ENCODE assay signal across 12 mouse cellular contexts in the genomic region with DNA sequence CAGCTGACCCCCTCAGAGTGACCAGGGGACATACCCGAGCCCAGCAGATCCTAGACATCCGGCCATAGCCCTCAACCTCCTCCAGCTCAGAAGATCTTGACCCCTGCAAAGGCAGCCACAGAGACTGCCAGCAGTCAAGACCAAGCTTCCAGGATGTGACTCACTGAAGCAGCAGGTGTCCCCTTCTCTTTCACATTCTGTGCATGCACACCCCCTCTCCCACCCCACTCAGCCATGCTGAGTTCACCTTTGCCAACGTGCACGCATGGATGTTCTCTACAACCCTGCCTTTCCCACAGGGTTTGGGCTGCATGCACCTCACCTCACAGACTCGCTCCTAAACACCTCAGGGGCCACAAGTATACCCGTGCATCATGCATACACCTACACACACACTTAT. TPM values are rescaled to one million over a fixed set of nuclear protein-coding genes. Genes with fewer than 3 reads are reported as not detected.
DNase-seq lines count a peak whose midpoint lies in the region; ATAC-seq and TF ChIP-seq lines count a peak whose summit lies in the region.
"Had no signal": no experiment of that assay in that cellular context is flagged by ENCODE, and none has a peak within 500 bp of the region (broad histone marks: within the 10 kb centered on the region; RNA-seq: fewer than 3 reads in every experiment).

No protein-coding gene starts in this region.

- peak overlapping the region; percentile 51 for H3K4me2 ChIP-seq in liver, embryonic 15.5 days
- no peak overlapping the region for H3K4me2 ChIP-seq in forebrain, postnatal 0 days (ENCODE audit: low read depth)
- H3K4me2 ChIP-seq in forebrain, embryonic 12.5 days: no peak overlapping the region
- H3K4me2 ChIP-seq: midbrain, embryonic 11.5 days had no signal

- no peak overlapping the region for H3K9ac ChIP-seq in liver, embryonic 15.5 days
- no peak overlapping the region for H3K9ac ChIP-seq in forebrain, postnatal 0 days
- H3K9ac ChIP-seq in forebrain, embryonic 12.5 days: no peak overlapping the region

- peak overlapping the region; percentile 32; the same call in 1 of the 2 replicates for H3K27ac ChIP-seq in heart, embryonic 10.5 days
- H3K27ac ChIP-seq in spleen, adult 2 months (ENCODE audit: insufficient read depth, low read length): peak overlapping the region; percentile 93
- H3K27ac ChIP-seq in liver, embryonic 15.5 days (replicated peaks): peak overlapping the region; percentile 86; the same call in 1 of the 2 replicates
- no peak overlapping the region for H3K27ac ChIP-seq in forebrain, postnatal 0 days (ENCODE audit: low read depth, low read length)
- no peak overlapping the region for H3K27ac ChIP-seq in forebrain, embryonic 12.5 days

- no peak for TF ChIP-seq POLR2A in spleen, adult 2 months (IDR thresholded peaks at IDR 0.05; ENCODE audit: low read depth, low read length)

- H3K36me3 ChIP-seq in heart, embryonic 10.5 days: no peaks in the 10 kb centered on the region
- H3K36me3 ChIP-seq in spleen, adult 2 months (ENCODE audit: control insufficient read depth, insufficient read depth, low read length): peaks cover 10% of the 10 kb centered on the region
- H3K36me3 ChIP-seq in liver, embryonic 15.5 days (replicated peaks): no peaks in the 10 kb centered on the region; the same call in 1 of the 2 replicates
- H3K36me3 ChIP-seq in forebrain, postnatal 0 days (ENCODE audit: insufficient read depth): no peaks in the 10 kb centered on the region
- H3K36me3 ChIP-seq in forebrain, embryonic 12.5 days (replicated peaks): no peaks in the 10 kb centered on the region

- no peak for DNase-seq in heart, embryonic 10.5 days (ENCODE audit: low spot score)
- DNase-seq in heart, postnatal 4 days: no peak
- no peak for DNase-seq in spleen, adult 2 months (ENCODE audit: low read depth in 1 of 2, low spot score in 2 of 2)
- no peak for DNase-seq in spleen, adult 12 weeks (ENCODE audit: low spot score)
- no peak for DNase-seq in forebrain, postnatal 0 days
- no peak for DNase-seq in right cerebral cortex, postnatal 25 days
- DNase-seq: cerebellum, adult 2 months had no signal

- H3K9me3 ChIP-seq in heart, embryonic 10.5 days: no peaks in the 10 kb centered on the region
- H3K9me3 ChIP-seq in liver, embryonic 15.5 days (replicated peaks): no peaks in the 10 kb centered on the region
- H3K9me3 ChIP-seq in forebrain, postnatal 0 days (ENCODE audit: low read length): no peaks in the 10 kb centered on the region
- no peaks in the 10 kb centered on the region for H3K9me3 ChIP-seq in forebrain, embryonic 12.5 days

- H3K4me3 ChIP-seq in heart, embryonic 10.5 days: peak overlapping the region; percentile 3
- peak overlapping the region; percentile 68 for H3K4me3 ChIP-seq in spleen, adult 2 months (ENCODE audit: extremely low read depth, insufficient read depth, insufficient read length)
- H3K4me3 ChIP-seq in liver, embryonic 15.5 days (replicated peaks): peak overlapping the region; percentile 24
- H3K4me3 ChIP-seq in forebrain, postnatal 0 days (ENCODE audit: low read depth, low read length): no peak overlapping the region
- no peak overlapping the region for H3K4me3 ChIP-seq in forebrain, embryonic 12.5 days (replicated peaks)

- peaks cover 41% of the 10 kb centered on the region for H3K4me1 ChIP-seq in heart, embryonic 10.5 days
- peaks cover 36% of the 10 kb centered on the region for H3K4me1 ChIP-seq in spleen, adult 2 months (ENCODE audit: control insufficient read depth, insufficient read depth, insufficient read length)
- H3K4me1 ChIP-seq in liver, embryonic 15.5 days (replicated peaks): peaks cover 71% of the 10 kb centered on the region
- no peaks in the 10 kb centered on the region for H3K4me1 ChIP-seq in forebrain, postnatal 0 days (ENCODE audit: insufficient read depth)
- peaks cover 20% of the 10 kb centered on the region for H3K4me1 ChIP-seq in forebrain, embryonic 12.5 days

- ATAC-seq in liver, embryonic 15.5 days (ENCODE audit: insufficient read depth): no peak
- no peak for ATAC-seq in forebrain, postnatal 0 days
- no peak for ATAC-seq in forebrain, embryonic 12.5 days (ENCODE audit: low FRiP score)
- ATAC-seq: forebrain, embryonic 14.5 days had no signal

- no peak for TF ChIP-seq CTCF in spleen, adult 2 months (IDR thresholded peaks at IDR 0.05; ENCODE audit: extremely low read depth, insufficient read depth, insufficient read length, insufficient replicate concordance)
- no peak for TF ChIP-seq CTCF in forebrain, postnatal 0 days (IDR thresholded peaks at IDR 0.05; ENCODE audit: low read depth)

- H3K27me3 ChIP-seq in heart, embryonic 10.5 days (ENCODE audit: insufficient read depth, poor library complexity, severe bottlenecking): peaks cover 93% of the 10 kb centered on the region
- no peaks in the 10 kb centered on the region for H3K27me3 ChIP-seq in spleen, adult 2 months (ENCODE audit: control insufficient read depth, insufficient read depth, low read length)
- peaks cover 31% of the 10 kb centered on the region for H3K27me3 ChIP-seq in liver, embryonic 15.5 days
- H3K27me3 ChIP-seq in forebrain, postnatal 0 days (ENCODE audit: insufficient read depth, low read length): peaks cover 25% of the 10 kb centered on the region; the same call in 1 of the 2 replicates
- H3K27me3 ChIP-seq in forebrain, embryonic 12.5 days: peaks cover 76% of the 10 kb centered on the region

- 77% methylated on average over 6 of the region's 6 CpGs for WGBS in heart, embryonic 10.5 days
- WGBS in spleen, adult 2 months: 9% methylated on average over 6 of the region's 6 CpGs
- 40% methylated on average over 6 of the region's 6 CpGs for WGBS in liver, embryonic 15.5 days (ENCODE audit: insufficient replicate concordance)
- 85% methylated on average over 6 of the region's 6 CpGs for WGBS in forebrain, postnatal 0 days
- 86% methylated on average over 6 of the region's 6 CpGs for whole genome bisulfite sequencing in forebrain, embryonic 12.5 days

RNA-seq across cellular contexts. Expression of a gene that starts 4.4 kb away (rescaled TPM):
- polyA plus RNA-seq in heart, embryonic 10.5 days (2016; fragmentation: Nextera tagmentation; extraction: Ambion mirVana): 3.0 and 5.7 TPM in 2 replicates
- 1 to 10 TPM; 3.3 to 4.3 TPM for total RNA-seq in heart, postnatal 4 days (2021)
- 35.8 and 45.5 TPM in 2 replicates for polyA plus RNA-seq in spleen, adult 2 months (2012; rRNA removed)
- 22.1 and 28.1 TPM in 2 replicates for polyA plus RNA-seq in liver, embryonic 15.5 days (2015; fragmentation: Nextera tagmentation; extraction: Ambion mirVana)
- total RNA-seq in forebrain, postnatal 0 days (2014; rRNA removed): 2.9 TPM in 2 replicates
- polyA plus RNA-seq in forebrain, postnatal 0 days (2015; fragmentation: Nextera tagmentation; extraction: Ambion mirVana): 2.4 and 2.7 TPM in 2 replicates
- 1.3 and 1.5 TPM in 2 replicates for polyA plus RNA-seq in forebrain, embryonic 12.5 days (2016; fragmentation: Nextera tagmentation; extraction: Ambion mirVana)

RNA-seq across cellular contexts. Expression of a gene that starts 18.0 kb away (rescaled TPM):
- 0.94 and 3.4 TPM in 2 replicates for polyA plus RNA-seq in heart, embryonic 10.5 days (2016; fragmentation: Nextera tagmentation; extraction: Ambion mirVana)
- under 1 TPM in 1 of 2 experiments, not detected in 1; 0.23 TPM for total RNA-seq in heart, postnatal 4 days (2021)
- 30.1 and 36.7 TPM in 2 replicates for polyA plus RNA-seq in spleen, adult 2 months (2012; rRNA removed)
- 0.54 and 0.84 TPM in 2 replicates for polyA plus RNA-seq in liver, embryonic 15.5 days (2015; fragmentation: Nextera tagmentation; extraction: Ambion mirVana)
- not detected in 2 replicates for total RNA-seq in forebrain, postnatal 0 days (2014; rRNA removed)
- 0.08 TPM in 1 of 2 replicates, not detected in the other for polyA plus RNA-seq in forebrain, postnatal 0 days (2015; fragmentation: Nextera tagmentation; extraction: Ambion mirVana)
- polyA plus RNA-seq in forebrain, embryonic 12.5 days (2016; fragmentation: Nextera tagmentation; extraction: Ambion mirVana): 1.3 and 1.5 TPM in 2 replicates
- total RNA-seq: layer of hippocampus, adult 18-20 months had no signal
- polyA plus RNA-seq: forebrain, embryonic 14.5 days had no signal

RNA-seq across cellular contexts. Expression of a gene that starts 21.6 kb away (rescaled TPM):
- 0.42 and 0.97 TPM in 2 replicates for polyA plus RNA-seq in heart, embryonic 10.5 days (2016; fragmentation: Nextera tagmentation; extraction: Ambion mirVana)
- total RNA-seq in heart, postnatal 4 days (2021): under 1 TPM in 1 of 2 experiments, not detected in 1; 0.20 TPM
- 0.02 and 0.23 TPM in 2 replicates for polyA plus RNA-seq in spleen, adult 2 months (2012; rRNA removed)
- polyA plus RNA-seq in liver, embryonic 15.5 days (2015; fragmentation: Nextera tagmentation; extraction: Ambion mirVana): 0.99 and 1.5 TPM in 2 replicates
- 0.08 and 0.43 TPM in 2 replicates for total RNA-seq in forebrain, postnatal 0 days (2014; rRNA removed)
- 0.05 and 0.20 TPM in 2 replicates for polyA plus RNA-seq in forebrain, postnatal 0 days (2015; fragmentation: Nextera tagmentation; extraction: Ambion mirVana)
- polyA plus RNA-seq in forebrain, embryonic 12.5 days (2016; fragmentation: Nextera tagmentation; extraction: Ambion mirVana): 0.31 and 0.37 TPM in 2 replicates
- total RNA-seq: layer of hippocampus, adult 18-20 months had no signal
- polyA plus RNA-seq: forebrain, embryonic 14.5 days had no signal

RNA-seq across cellular contexts. Expression of a gene that starts 26.2 kb away (rescaled TPM):
- 87.8 and 91.1 TPM in 2 replicates for polyA plus RNA-seq in heart, embryonic 10.5 days (2016; fragmentation: Nextera tagmentation; extraction: Ambion mirVana)
- 10 to 100 TPM; 40.2 to 42.5 TPM for total RNA-seq in heart, postnatal 4 days (2021)
- 26.8 and 27.0 TPM in 2 replicates for polyA plus RNA-seq in spleen, adult 2 months (2012; rRNA removed)
- polyA plus RNA-seq in liver, embryonic 15.5 days (2015; fragmentation: Nextera tagmentation; extraction: Ambion mirVana): 138 and 140 TPM in 2 replicates
- total RNA-seq in forebrain, postnatal 0 days (2014; rRNA removed): 24.5 and 24.9 TPM in 2 replicates
- polyA plus RNA-seq in forebrain, postnatal 0 days (2015; fragmentation: Nextera tagmentation; extraction: Ambion mirVana): 70.5 and 78.3 TPM in 2 replicates
- 63.5 and 64.9 TPM in 2 replicates for polyA plus RNA-seq in forebrain, embryonic 12.5 days (2016; fragmentation: Nextera tagmentation; extraction: Ambion mirVana)

RNA-seq across cellular contexts. Expression of a gene that starts 35.1 kb away (rescaled TPM):
- 2.6 and 12.7 TPM in 2 replicates for polyA plus RNA-seq in heart, embryonic 10.5 days (2016; fragmentation: Nextera tagmentation; extraction: Ambion mirVana)
- under 1 TPM; 0.26 to 0.54 TPM for total RNA-seq in heart, postnatal 4 days (2021)
- polyA plus RNA-seq in spleen, adult 2 months (2012; rRNA removed): 0.79 and 1.9 TPM in 2 replicates
- 0.45 and 0.46 TPM in 2 replicates for polyA plus RNA-seq in liver, embryonic 15.5 days (2015; fragmentation: Nextera tagmentation; extraction: Ambion mirVana)
- total RNA-seq in forebrain, postnatal 0 days (2014; rRNA removed): 126 and 163 TPM in 2 replicates
- 42.3 and 47.4 TPM in 2 replicates for polyA plus RNA-seq in forebrain, postnatal 0 days (2015; fragmentation: Nextera tagmentation; extraction: Ambion mirVana)
- 40.7 and 43.6 TPM in 2 replicates for polyA plus RNA-seq in forebrain, embryonic 12.5 days (2016; fragmentation: Nextera tagmentation; extraction: Ambion mirVana)

Comparison
In these comparisons a context has a peak if more than half of its experiments do, and no peak if none do; other contexts are left out.
1. H3K27ac ChIP-seq: peak in heart, embryonic 10.5 days (single experiment), spleen, adult 2 months (single experiment) and liver, embryonic 15.5 days (single experiment); none in forebrain, postnatal 0 days (single experiment) and forebrain, embryonic 12.5 days (single experiment).
2. H3K4me3 ChIP-seq: peak in heart, embryonic 10.5 days (single experiment), spleen, adult 2 months (single experiment) and liver, embryonic 15.5 days (single experiment); none in forebrain, postnatal 0 days (single experiment) and forebrain, embryonic 12.5 days (single experiment).